Mouse (Mus musculus): Measurements from ENCODE around the gene Tbx1.

DNA sequence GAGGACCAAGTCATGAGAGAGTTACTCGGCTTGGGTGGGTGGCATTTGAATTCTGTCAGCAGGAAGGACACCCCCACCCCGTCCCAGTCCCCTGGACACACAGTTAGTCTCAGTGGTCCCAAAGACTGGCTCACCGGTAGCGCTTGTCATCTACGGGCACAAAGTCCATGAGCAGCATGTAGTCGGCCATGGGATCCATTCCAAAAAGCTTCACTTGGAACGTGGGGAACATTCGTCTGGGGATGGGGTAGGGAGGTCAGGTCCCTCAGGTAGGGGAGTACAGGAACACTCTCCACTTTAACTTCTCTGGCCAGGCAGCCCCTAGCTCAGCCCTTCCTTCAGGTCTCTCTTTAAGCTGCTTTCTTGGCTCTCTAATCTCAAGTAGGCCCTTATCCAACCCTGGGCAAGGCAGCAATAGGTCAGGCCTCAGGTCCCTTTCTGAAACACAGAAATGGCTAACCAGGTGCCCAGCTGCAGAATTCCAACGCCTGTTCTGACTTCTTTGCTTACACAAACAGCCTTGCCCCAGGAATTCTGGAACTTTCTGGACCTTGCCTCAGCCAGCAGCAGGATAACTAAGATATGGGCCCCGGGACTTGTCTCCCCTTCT, 5.5 kb downstream of the Tbx1 start:
- no peak for TF ChIP-seq POLR2A (IDR thresholded peaks at IDR 0.05; ENCODE audit: insufficient read depth, low read length)
- TF ChIP-seq CTCF (IDR thresholded peaks at IDR 0.05; ENCODE audit: low read depth, low read length): no peak
- TF ChIP-seq EP300 (IDR thresholded peaks at IDR 0.05; ENCODE audit: insufficient read depth, low read depth, low read length): no peak
